Mouse (Mus musculus): Measurements from ENCODE around the gene Gm20929.
"Not testable (repeated sequence)": the region's sequence is repeated elsewhere in the genome, so short reads cannot be mapped to it uniquely, and the experiment has no call there.

Gm20929 gene

GRCm38 (mm10) chrY:53843649-53844048 is at the start of gene Gm20929:
Gm20929 (plus strand) TSS chrY:53843949.
- not testable (repeated sequence) for DNase-seq (ENCODE audit: low spot score in 2 of 2)

Measured in frontal cortex, postnatal 10 days (tissue).